Mouse (Mus musculus) stomach, postnatal 0 days (tissue): Measurements from ENCODE around the gene Taok3.

Experiments used
- CTCF ChIP-seq: IDR thresholded peaks from 2 replicates; pipeline ENCODE4 v1.5.1; 2016; ENCODE audit warnings: antibody characterized with exemption, low read depth, mild to moderate bottlenecking, moderate library complexity
- EP300 ChIP-seq: optimal IDR thresholded peaks from 2 replicates; pipeline ENCODE3; 2016; ENCODE audit warnings: antibody characterized with exemption

DNA sequence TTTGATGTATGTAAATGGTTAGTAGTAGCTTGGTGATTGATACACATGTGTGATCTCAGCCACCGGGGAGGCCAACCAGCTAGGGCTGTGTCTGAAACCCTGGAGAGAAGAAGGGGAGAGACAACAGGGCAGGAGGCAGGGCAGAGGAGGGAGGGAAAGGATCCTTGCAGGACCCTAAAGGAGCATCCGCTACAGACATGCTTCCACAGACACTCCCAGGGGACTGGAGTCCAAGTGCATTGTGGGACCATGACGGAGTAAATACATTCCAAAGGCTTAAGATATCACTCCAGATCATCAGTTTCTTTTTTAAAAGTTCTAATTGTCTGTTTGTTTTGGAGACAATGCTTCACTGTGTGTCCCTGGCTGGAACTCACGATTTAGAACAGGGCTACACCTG lies 94.1 kb downstream of the Taok3 start:
- TF ChIP-seq CTCF (no peak), EP300 (no peak)
